Mouse (Mus musculus) thymus, postnatal 36 days (tissue): ENCODE data around the gene Sh3pxd2b.

Experiments
- DNase-seq, 2 experiments: peaks; one replicate each; pipeline ENCODE4 v3.0.0; 2022; ENCODE audit warnings: mixed read lengths in 2 of 2

Sh3pxd2b gene

DNA sequence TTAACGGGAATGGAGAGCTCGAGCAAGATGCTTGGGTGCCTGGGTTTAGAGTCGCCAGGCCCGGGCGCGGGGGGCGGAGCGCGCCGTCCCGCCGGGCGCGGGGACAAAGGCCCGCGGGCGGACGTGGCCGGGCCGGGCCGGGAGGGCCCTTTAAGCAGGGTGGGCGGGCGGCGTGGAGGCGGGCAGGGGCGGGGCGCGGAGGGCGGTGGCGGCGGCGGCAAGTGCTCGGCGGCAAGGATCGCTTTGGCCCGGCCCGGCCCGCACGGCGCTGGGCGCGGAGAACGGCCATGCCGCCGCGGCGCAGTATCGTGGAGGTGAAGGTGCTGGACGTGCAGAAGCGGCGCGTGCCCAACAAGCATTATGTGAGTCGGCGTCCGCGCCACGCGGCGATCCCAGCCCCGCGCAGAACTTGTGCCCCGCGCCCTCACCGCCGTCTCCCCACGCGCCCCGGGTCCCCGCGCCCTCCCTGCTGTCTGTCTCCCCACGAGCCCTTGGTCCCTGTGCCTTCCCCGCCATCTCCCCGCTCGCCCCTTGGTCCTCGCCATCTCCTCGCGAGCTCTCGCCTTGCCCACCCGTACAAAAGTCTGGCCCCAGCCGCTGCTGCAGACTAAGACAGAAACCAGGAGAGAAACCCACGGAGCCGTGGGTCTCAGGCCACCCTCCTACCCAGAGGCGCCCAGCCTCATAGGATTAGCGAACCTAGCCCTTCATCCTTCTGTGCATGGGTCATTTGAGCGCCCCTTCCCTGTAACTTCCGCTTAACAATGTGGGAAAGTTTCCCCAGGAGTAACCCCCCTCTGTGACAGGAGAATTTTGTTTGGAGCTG lies at the start of gene Sh3pxd2b:
Gene Sh3pxd2b, plus strand, starts transcription at position 214 of the 826 bp plus-strand sequence.
- no peak for DNase-seq

DNA sequence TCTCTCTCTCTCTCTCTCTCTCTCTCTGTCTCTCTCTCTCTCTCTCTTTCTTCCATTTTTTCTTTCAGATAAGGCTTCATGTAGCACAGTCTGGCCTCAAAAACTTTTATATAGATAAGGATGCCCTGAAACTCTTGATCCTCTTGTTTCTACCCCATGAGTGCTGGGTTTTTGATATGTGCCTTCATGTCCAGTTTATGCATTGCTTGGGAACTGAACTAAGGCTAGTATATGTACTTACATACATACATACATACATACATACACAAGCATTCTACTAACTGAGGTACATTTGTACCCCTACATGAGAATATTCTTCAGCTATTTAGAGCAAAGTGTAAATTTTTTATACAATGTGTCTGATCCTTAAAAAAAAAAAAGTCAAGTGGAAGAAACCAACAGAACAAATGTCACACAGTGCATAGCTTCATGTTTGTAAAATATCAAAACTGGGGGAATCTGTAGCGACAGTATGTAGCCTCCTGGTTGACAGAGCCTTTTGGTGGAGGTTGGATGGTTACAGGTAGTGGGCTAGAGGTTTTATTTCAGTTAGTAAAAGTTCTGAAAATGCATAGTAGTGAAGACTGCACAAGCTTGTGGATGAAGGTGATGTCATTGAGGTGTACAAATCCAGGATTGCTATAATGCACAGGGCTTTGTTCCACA lies 49.6 kb upstream of the Sh3pxd2b start:
- no peak for DNase-seq

DNA sequence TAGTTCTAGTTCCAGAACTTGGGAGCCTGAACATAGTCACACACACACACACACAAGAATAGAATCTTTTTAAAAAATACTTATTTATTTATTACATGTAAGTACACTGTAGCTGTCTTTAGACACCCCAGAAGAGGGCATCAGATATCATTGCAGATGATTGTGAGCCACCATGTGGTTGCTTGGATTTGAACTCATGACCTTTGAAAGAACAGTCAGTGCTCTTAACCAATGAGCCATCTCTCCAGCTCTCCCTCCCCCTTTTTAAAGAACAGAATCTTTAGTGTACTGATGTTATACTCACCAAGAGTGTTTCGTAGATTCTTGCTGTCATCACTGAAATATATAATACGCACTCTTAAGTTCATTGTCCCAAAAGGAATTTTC lies 49.1 kb upstream of the Sh3pxd2b start:
- DNase-seq: no peak

DNA sequence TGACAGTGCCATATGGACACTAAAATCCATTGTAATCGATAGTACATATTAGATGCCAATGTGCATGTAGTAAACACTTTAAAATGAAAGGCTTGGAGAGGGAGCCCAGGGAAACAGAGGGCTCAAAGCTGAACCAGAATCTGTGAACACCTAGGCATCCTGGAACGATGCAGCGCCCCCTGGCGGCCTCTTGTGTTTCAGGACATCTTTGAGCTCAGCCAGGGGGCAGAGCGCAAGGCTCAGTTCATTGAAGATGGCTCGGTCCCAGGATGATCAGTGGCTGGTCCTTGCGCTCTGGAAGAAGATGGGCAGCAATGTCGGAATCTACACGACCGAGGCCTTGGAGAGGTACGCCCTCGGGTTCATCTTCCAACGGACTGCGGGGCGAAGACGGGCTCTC lies 47.8 kb upstream of the Sh3pxd2b start, which contains the start of gene Hbq1a:
Gene Hbq1a, plus strand, starts transcription at position 205 of the 400 bp plus-strand sequence.
- DNase-seq: peak; percentile 53

DNA sequence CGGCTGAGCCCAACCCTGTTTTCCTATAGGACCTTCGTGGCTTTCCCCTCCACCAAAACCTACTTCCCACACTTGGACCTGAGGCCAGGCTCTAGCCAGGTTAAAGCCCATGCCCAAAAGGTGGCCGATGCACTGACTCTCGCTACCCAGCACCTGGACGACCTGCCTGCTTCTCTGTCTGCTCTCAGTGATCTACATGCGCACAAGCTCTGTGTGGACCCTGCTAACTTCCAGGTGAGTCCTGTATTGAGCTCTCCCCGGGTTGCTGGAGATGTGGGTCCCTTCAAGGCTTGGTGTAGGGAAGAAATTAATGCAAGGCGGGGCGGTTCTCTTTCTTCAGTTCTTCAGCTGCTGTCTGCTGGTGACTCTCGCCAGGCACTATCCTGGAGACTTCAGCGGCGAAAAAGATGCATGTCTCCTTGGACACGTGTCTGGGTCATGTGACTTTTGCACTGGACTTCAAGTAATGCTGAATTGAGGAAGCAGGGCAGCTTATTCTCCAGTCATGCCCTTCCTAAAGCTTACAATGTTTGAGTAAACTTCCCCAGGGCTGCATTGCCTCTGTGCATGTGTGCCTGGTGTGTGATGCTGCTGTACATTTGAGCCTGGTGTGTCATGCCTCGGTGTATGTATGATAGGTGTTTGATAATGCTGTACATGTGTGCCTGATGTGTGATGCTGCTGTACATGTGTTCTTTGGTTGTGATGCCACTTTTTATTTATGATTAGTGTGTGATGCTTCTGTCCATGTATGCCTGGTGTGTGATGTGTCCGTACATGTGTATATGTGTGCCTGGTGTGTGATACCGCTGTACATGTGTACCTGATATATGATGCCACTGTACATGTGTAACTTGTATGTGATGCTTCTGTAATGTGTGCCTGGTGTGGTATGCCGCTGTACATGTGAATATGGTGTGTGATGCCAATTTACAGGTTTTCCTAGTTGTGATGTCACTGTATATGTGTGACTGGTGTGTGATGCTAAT lies 47.0 kb upstream of the Sh3pxd2b start:
- DNase-seq: no peak

DNA sequence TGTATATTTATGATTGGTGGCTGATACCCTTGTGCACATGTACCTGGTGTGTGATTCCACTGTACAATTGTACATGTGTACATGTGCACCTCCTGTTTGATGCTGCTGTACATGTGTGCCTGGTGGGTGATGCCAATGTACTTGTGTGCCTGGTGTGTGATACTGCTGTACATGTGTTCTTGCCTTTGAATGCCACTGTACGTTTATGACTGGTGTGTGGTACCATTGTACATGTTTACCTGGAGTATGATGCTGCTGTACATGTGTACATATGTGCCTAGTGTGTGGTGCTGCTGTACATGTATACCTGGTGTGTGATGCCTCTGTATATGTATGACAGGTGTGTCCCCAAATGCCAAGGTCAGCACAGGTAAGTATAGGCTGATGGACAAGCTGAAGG lies 46.1 kb upstream of the Sh3pxd2b start:
- DNase-seq: no peak

DNA sequence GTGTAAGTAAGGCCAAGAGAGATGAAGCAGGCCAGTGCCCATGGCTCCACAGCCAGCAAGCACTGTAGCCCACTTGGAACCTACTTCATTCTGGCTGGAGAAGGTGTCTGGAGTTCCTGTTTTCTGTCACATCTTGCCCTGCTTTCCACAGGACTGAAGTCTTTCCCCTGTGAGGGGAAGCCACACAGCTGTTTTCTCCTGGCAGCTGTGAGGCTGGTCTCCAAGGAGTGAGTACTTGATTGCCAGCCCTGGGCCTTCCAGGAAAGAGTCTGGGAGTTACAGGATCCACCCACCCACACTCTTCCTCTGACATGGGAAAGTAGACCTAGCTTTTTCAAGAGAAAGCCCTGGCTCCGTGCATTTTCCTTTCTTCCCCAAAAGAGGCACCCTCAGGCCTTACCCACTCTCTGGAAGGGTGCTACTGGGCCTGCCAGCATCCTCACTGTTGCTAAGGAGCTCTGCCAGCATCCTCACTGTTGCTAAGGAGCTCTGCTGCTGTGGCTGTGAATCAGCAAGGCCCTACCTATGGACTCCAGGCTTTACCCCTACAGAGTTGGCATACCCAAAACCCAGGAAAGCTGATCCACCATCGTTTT lies 44.7 kb upstream of the Sh3pxd2b start:
- no peak for DNase-seq

DNA sequence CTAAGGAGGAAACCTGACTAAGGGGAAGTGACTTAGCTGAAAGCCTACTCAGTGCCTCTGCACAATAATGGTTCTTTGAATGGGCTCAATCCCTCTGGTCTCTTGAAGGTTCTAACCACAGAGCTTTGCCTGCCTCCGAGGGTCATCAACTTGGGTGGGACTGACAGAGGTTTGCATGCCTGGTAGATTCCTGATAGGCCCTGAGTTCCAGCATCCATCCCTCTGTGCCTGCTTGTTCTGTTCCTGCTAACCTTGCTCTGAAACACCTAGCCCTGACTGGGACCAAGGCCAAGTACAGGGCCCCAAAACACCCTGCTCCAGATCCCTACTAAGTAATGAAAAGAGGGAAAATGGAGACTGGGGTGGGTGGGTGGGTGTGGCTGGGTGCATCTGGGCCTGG lies 44.2 kb upstream of the Sh3pxd2b start:
- no peak for DNase-seq

DNA sequence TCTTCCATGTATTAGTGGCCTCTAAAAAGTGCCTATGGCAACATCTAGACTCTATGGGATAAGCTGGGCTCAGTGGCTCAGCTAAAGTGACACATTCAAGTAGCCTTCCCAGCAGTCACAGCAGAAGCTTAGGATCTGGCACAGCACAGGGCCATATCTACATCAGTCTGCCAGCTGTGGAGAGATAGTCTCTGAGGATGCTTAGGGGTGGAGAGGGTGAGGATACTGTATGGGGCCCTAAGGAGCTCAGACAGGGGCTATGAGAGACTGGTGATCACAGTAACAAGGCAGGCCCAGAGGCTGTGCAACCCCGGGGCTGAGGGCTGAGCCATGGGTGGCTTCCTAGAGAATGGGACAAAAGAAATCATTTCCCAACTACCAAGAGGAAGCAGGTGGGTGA lies 40.6 kb upstream of the Sh3pxd2b start:
- DNase-seq: no peak

DNA sequence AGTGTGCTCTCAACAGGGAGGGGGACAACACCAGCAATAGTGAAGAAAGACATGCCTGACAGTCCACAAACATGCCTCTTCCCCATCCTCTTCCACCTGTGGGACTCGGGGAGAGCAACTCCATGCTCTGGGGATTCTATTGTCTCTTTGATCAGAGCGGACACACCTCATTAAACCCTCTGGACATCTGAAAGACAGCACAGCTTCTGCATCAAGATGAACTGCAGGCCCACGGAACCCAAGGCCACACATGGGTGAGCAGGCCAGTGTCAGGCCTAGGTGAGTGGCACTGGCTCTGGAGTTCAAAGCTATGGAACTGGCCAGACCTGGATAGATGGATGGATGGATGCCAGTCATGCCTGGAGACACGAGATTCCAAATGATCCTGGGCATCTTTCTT lies 38.2 kb upstream of the Sh3pxd2b start:
- DNase-seq: no peak

DNA sequence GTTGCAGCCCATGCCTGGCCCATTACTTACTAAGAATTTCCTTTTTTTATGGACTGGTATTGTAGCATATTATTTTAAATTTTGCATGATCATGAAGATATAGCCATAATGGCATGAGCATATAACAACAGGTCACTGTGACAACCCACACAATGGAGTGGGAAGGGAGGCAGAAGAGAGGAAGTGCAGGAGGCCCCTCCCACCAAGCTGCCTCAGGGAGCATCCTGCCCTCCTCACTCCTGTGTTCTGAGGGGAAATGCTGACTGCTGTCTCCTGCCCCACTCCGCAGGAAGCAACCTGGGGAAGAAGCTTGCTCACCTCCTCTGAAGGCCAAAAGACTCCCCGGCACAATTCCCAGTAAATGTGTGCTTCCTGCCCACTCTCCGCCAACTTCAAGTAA lies 37.7 kb upstream of the Sh3pxd2b start:
- no peak for DNase-seq

DNA sequence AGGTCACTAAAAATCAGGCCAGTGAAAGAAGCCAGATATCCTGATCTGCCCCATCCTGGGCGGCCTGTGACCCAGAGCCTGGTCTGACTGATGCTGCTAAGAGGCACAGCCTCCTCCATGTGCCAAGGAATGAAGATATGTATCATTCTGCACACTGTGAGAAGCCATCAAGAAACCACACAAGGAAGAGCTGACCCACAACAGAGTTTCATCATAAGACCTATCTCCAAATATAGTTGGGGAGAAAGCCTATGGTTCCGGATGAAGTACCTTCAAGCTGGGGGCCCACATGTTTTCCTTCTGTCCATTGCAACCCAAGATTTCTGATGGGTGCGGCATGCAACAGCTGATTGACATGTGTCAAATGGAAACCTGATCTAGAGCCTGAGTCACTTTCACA lies 31.6 kb upstream of the Sh3pxd2b start:
- no peak for DNase-seq

DNA sequence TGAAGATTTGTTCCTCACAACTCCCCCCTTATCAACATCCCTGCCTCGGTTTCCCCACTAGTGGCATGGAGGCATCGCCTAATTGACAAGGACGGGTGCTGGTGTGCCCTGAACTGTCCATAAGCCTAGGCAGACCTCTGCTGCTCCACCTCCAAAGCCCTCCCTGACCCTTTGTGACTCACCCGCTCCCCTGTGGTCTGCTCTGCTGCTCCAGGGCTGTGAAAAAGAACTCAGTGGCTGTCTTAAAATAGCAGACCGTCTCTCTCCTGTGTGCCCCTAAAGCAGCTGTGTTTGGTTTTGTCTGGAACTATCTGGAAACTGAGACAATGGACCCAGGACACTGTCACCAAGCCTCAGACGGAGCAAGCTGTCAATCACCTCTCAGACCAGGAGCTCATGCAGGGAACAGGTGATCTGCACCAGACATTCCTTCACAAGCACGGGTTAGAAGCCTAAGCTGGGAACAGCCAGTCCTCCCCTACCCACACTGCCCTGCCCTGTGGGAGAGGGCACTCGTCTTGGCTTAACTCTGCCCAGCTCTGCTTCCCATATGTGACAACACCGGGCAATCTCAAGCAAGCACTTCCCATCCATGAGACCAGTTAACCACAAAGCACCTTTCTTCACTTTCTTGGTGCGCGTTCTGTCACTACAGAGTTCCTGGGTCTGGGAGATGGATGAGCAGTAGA lies 27.0 kb upstream of the Sh3pxd2b start:
- no peak for DNase-seq

DNA sequence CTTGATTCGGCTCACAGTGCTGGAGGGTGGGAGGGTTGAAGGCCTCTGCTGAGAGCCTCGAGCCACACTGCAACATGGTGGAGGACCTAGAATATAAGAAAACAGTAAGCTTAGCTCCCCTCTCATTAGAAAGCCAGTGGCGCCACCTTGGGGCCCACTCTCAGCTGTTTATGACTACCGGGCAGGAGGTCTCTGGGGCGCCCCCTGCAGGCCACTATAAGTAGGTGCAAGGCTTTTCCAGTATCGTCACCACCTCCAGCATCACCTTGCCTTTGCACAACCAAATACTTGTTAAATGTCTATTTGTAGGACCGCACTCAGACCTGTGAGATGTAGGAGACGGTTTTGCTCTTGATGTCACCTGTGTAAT lies 26.4 kb upstream of the Sh3pxd2b start:
- peak; percentile 59 to 63 for DNase-seq

DNA sequence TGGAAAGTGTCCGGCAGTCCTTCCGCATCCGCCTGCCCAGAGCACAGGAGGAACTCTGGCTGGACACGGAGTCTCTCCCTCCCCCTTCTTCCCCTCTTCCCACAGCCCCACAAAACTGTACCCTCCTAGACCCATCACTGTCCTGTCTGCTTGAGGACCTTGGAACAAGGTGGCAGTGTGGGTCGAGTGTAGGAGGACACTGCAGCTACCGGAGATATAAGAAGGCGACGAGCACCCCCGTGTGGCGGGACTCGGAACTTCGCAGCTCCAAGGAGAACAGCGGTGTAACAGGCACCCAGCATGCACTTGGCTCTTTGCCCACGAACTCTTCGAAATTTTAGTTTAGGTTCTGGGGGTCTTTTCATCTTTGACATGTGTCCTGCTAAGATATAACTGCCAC lies 23.0 kb upstream of the Sh3pxd2b start:
- DNase-seq: peak; percentile 78 to 82

DNA sequence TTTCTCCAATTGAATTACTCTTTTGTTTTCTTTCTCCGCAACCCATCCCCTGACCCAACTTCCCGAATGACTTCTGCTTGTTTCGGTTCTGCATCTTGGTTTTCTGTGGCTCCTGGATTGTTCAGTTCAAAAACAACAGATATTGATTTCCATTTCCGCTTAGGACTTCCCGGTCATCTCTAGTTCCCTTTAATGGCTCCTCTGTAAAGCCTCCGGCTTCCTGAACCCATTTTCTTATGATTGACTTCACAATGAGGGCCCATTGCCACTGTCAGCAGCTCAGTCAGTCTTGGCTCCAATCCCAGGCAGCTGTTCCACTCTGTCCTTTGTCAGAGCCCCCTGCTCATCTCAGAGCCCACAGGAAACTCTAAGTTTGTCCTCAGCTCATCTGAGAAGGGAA lies 16.5 kb upstream of the Sh3pxd2b start:
- DNase-seq: no peak

DNA sequence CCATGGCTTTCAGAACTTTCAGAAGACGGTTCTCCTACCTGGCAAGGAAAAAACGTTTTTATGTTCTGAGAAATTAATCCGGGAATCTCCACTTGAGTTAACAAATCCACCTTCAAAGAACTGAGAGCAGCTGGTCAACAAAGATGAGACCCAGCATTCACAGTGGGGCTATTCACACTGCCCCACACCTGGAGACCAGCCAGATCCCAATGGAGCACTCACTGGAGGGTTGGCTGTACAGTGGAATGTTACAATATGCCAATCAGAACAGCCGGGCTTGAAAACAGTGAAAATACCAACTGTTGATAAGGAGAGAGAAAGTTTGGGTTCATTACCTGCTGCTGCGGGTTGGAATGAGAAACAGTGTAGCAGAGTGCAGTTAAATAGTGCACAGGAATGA lies 15.8 kb upstream of the Sh3pxd2b start:
- no peak for DNase-seq

DNA sequence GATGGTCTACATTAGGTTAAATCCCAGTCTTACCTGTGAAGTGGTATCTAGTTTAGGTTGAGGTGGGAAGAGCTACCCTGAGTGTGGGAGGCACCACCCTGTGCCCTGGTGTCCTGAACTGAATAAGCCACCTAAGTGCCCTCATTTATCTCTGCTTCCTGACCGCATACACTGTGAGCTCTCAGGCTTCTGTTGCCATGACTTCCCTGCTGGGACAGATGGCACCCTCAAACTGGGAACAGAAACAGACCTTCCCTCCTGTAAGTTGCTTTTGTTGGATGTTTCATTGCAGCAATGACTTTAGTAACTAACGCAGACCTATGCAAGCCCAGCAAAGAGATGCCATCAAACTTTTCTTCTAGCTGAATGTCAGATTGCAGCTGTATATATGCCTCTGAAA lies 14.4 kb upstream of the Sh3pxd2b start:
- no peak for DNase-seq

DNA sequence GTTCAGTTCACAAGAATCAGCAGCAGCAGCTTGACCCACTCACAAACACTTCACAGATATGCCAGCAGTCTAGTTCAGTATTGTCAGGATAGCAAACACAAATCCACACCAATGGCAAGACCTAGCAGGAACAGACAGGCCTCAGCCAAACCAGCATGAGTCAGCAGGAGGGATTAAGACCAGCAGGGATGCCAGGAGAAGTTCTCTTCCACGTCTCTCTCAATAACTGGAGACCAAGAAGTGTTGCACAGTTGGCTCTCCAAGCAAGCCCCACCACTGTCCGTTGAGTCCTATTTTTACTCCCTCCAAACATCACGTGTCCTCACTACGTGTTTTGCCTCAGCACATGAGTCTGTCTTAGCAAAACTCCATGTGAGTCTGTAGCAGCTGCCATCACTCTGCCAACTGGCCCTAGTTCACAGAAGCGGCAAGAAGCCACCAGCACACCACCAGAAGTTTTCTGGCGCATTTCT lies 11.1 kb upstream of the Sh3pxd2b start:
- no peak for DNase-seq

DNA sequence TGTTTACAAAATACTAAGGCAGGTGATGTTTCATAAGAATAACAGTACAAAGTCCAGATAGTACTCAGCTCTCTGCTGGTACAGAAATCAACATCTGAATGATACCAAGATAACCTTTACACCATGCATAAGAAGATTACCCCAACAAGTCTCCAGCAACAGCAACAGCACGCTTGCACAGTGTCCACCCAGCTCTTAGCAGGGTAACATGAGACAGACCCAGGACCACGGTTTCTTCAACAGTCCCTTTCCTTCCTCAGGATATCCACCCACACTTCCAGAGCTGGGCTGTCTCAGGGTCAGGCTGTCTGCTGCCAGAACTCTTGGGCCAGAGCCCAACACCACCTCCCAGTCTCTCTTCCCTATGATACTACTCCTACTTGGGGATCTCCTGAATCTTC lies 8.5 kb upstream of the Sh3pxd2b start:
- no peak for DNase-seq

DNA sequence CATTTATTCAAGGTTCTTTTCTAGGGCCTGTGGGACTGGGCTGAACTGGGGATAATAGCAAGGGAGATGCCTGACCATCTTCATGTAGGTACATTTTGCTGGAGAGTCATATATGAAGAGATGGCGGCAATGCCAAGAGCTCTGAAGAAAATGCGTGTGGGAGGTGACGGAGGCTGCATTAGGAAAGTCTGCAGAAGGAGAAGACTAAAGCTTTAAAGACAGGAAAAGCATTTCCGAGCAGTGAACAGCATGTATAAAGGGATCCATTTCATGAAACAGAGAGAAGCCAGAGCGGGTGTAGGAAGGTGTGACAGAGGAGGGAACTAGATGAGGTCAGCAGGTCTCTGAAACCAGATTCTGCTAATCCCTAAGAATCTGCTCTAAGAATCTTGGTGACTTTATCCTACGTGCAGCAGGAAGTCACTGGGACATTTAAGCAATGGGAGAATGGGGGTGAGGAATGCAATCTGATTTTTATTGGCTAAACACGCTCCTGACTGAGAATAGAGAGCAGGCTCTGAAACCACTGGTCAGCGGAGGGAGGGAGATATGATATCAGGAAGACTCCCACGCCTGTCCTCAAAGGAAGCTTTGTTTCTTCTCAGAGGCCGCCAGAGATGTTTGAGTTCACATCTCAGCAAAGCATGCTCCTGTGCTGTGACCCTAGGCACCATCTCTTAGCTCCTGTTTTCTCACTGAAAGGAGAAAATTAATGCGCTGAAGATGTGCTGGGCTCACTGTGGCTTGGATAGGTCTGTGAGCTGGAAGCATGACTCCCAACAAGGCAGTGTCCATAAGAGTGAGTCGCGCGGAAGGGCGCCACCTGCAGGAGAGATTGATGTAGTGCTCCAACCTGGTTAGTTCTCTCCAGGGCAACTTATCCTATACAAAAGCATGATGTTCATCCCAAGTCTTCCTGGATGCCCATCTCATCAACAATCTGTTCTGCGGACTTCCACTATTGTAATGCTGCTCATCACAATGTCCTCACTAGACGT lies 6.8 kb upstream of the Sh3pxd2b start:
- peak; percentile 12 to 18 for DNase-seq
